Mouse (Mus musculus): Measurements from ENCODE around the gene Stard3.
"Not testable (repeated sequence)": the region's sequence is repeated elsewhere in the genome, so short reads cannot be mapped to it uniquely, and the experiment has no call there.

Stard3 gene

DNA sequence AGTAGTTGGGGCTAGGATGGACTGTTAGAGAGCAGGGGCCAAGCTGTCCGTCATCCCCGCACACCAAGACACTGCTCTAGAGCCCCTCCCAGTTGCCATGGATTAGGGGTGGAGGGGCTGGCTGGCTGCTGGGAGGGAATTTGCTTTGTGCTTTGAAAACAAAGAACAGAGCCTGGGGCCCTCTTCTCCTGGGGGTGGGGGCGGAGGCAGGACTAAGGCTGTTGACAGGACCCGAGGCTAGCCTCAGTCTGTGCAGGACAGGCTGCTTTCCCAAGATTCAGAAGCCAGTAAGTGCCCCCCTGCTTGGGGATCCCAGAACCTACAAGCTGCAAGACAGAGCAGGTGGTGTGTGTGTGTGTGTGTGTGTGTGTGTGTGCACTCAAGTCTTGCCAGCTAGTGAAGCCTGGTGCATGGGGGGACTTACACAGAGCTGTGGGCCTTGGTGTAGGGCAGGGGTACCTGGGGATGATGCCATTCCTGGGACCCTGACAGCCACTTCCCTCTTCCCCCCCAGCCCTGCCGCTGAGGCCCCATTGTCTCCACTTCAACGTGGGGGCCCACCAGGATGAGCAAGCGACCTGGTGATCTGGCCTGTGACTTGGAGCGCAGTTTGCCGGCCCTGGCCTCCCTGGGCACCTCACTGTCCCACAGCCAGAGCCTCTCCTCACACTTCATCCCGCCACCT, 13.5 kb downstream of the Stard3 start:
- DNase-seq (ENCODE audit: low read depth in 2 of 2, low spot score in 2 of 2) = no peak

DNA sequence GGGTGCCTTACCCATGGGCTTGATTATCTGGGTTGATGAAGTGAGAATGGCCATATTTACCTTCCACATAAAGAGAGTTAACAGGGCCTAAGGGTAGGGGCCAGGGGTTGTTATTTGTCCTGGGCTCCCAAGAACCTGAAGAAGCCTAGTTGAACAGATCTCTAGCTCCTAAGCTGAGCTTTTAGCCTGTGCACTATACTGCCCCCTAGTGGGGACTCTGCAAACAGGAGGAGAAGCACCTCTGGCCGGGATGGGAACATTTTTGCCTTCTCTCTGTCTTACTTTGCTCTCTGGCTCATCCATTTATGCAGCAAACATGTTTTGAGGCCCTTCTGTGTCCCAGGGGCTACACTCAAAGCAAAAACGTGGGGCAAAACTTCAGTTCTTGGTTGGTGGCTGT, 14.2 kb downstream of the Stard3 start:
- peak; percentile 54 to 65 for DNase-seq (ENCODE audit: low read depth in 2 of 2, low spot score in 2 of 2)

DNA sequence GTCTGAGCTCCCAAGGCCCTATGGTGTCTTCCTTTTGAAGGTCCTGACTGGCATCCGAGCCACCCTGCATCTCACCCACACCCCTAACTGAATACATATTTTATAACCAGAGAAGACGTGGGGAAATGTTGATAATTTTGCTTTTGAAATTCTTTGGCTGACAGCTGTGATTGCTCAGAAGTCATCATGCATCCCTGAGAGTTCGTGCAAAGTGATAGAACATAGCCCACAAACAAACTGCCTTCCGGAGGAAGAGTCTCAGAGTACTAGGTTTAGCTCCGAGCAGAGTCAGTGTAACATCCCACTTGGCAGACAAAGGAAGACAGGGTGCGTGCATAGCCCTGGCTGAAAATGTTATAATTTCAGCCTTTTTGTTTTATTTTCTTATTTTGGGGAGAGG, 15.1 kb downstream of the Stard3 start:
- no peak for DNase-seq (ENCODE audit: low read depth in 2 of 2, low spot score in 2 of 2)

DNA sequence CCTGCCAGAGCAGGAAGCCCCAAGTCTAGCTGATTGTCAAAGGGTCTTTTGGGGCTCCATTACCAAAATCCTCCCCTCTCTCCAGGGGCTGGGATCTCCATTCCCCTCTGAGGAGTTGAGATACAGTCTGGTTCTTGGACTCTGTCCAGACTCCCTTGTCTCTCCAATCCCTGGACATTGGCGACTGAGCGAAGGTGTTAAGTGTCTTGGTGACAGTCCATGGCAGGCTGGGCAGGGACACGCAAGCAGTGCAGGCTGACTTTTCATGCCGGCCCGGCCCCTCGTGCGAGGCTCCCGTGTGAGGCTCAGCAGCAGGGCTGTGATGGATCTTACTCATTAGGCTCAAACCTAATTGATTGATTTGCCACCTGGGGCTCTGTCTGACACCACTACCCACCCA, 16.1 kb downstream of the Stard3 start:
- no peak for DNase-seq (ENCODE audit: low read depth in 2 of 2, low spot score in 2 of 2)

DNA sequence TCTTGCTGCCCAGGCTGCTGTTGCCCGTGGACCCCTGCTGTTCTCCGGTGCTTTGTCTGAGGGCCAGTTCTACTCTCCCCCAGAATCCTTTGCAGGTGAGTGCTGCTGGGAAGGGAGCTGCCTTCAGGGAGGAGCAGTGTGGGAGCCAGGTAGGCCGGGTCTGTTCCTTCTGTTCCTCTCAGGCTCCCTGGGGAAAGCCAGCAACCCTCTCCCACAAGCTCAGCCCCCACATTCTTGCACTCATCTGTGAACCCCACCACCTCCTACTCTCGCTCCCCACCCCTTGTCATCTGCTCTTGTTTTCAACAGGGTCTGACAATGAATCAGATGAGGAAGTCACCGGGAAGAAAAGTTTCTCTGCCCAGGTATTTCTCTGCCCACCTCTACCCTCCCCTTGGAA, 18.6 kb downstream of the Stard3 start:
- no peak for DNase-seq (ENCODE audit: low read depth in 2 of 2, low spot score in 2 of 2)

DNA sequence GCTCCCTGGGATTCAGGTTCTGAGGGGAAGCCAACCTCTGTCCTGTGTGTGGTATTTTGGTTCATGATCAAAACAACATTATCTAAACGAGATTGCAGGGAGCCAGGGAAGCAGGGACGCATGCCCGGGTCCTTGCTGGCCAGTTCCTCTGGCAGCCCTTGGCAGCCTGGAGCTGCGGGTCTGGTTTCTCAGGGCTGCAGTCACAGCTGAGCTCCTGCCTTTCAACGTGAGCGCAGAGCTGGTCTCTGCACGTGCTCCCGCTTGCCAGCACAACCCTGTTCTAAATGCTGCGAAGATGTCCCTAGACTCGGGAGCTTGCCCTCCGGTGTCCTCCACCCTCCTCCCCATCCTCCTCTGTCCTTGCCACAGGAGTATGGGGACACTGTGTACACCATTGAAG, 19.6 kb downstream of the Stard3 start:
- DNase-seq (ENCODE audit: low read depth in 2 of 2, low spot score in 2 of 2) = no peak

DNA sequence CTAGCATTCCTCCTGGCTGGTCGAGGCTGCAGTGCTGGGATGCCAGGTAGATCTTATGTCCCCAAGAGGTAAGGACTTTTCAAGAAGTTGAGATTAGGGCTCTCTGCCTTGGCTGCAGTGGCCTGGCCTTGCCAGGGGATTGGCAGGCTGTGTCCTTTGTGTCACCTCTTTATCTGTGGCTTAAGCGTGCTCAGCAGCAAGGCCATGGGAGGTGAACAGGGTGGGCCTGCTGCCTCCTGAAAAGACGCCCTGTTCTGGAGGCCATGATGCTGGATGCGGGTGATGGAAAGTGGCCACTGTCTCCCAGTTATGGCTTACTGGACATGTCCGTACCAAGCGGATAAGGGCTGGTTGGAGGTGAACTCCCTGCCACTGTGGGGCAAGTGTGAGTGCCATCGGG, 21.2 kb downstream of the Stard3 start:
- DNase-seq (ENCODE audit: low read depth in 2 of 2, low spot score in 2 of 2) = no peak

DNA sequence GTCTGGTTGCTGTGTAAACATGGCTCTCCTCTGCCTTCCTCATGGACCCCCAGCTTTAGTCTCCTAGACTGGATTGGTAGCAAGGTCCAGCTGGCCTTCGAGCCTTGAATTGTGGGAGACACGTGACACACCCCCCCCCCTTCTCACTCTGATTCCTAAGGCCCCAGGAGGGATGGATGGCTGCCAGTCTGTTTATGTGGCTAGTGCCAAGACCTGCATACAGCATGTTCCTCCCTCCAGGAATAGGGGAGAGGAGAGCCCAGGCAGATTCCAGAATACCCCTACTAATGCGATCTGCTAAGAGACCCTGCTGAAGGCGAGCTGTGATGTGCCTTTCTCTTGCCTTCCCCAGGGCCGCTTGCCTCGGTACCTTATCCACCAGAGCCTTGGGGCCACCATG, 21.9 kb downstream of the Stard3 start:
- no peak for DNase-seq (ENCODE audit: low read depth in 2 of 2, low spot score in 2 of 2)

DNA sequence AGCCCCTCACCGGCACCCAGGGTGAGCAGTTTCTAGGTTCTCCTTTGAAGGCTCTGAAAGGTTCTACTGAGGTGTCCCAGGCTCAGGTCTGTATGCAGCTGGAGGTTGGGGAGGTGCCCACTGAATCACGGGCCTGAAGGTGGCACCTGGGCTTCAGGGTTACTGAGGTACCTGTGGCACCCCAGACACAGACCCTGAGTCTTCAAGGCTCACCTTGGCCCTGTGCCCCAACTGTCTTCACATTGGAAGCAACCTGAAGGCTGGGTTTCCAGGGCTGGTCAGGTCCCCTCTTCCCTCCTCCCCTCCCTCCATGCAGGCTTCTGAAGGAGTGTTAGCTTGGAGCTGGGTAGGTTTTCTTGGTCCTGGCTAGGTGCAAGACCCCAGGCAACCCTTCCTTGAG, 23.5 kb downstream of the Stard3 start:
- DNase-seq (ENCODE audit: low read depth in 2 of 2, low spot score in 2 of 2) = no peak

DNA sequence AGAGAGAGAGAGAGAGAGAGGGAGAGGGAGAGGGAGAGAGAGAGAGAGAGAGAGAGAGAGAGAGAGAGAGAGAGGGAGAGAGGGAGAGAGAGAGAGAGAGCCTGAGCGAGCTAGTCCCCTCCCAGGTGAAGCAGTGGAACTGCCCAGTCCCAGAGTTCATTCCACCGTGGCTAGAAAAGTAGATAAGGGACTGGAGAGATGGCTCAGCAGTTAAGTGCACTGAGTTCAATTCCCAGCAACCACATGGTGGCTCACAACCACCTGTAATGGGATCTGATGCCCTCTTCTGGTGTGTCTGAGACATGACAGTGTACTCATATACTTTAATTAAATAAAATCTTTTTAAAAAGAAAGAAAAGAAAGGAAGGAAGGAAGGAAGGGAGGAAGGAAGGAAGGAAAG, 24.2 kb downstream of the Stard3 start:
- not testable (repeated sequence) for DNase-seq (ENCODE audit: low read depth in 2 of 2, low spot score in 2 of 2)

DNA sequence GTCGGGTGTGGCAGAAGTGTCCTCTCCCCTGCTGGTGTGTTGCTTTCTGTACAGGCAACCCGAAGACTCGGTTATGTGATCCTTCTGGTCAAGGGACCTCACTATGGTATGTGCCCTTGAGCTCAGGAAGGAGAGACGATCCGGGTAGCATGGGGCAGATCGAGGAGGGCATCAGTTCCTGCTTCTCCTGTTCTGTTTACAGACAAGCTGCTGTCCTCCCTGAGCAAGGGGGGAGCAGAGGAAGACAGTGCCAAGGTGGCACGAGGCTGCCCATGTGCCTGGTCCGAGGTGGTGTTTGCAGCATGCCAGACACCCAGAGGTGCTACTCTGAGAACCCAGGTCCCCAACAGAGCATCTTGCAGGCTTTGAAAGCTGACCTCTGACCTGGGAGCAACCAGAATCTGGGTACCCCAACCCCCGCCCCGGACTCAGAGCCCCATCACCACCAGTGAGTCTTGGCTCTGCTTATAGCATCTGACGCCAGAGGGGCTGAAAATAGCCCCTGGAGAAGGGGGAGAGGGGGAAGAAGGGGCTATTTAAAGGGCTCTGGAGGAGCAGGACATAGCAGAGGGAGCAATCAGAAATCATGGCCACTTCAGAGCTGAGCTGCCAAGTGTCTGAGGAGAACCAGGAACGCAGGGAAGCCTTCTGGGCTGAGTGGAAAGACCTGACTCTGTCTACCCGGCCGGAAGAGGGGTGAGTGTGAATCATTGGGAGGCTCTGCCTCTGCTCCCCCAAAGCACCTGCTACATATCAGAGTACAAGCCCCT, 25.3 kb downstream of the Stard3 start, which contains the start of gene Tcap:
TSS of gene Tcap (plus strand) at position 551 of the 770 bp plus-strand sequence.
- no peak for DNase-seq (ENCODE audit: low read depth in 2 of 2, low spot score in 2 of 2)

DNA sequence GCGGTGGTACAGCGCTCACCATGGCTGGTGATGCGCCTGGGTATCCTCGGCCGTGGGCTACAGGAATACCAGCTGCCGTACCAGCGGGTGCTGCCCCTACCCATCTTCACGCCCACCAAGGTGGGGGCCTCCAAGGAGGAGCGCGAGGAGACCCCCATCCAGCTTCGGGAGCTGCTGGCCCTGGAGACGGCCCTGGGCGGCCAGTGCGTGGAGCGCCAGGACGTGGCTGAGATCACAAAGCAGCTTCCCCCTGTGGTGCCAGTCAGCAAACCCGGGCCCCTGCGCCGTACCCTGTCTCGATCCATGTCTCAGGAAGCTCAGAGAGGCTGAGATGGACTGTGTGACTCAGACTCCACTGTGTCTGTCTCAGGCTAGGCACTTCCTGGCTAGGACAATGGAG, 26.0 kb downstream of the Stard3 start:
- DNase-seq (ENCODE audit: low read depth in 2 of 2, low spot score in 2 of 2) = no peak

DNA sequence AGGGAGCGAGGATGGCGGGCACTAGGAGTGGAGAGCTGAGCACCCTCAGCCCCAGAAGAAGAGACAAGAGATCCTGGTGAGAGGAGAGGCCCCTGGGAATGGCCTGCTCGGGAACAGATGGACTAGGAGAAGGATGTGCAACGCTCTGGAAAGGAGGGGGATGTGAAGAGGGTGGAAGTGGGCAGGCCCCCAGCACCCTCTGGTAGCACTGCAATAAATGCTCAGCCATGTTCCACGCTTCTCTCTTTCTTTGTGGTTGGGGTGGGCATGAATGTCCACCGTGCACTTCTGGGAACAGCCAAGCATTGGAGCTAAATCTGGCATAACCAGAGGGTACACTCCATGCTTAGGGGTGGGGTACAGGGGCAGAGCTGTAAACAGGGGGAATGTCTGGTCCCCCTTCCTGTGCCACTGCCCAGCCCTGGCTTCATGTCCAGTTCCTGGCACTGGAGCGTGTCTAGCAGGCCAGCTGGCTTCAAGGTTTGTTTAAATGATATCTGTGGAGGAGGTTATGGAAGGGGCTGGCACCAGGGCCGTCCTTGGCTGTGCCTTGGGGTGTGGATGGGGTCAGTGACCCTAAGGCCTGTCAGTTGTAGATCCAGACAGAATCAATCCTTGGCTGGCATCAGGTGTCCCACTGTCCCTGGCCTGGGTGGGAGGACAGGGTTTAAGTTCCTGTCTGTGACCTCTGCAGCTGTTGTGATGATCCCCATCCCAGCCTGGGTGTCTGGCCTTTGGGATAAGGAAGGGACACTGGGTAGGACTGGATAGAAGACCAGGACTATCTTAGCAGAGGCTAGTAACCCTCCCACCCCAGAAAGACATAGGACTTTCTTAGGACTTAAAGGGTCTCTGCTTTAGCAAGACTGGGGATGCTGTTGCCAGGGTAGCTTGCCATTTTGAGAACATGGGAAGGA, 26.8 kb downstream of the Stard3 start:
- no peak for DNase-seq (ENCODE audit: low read depth in 2 of 2, low spot score in 2 of 2)

DNA sequence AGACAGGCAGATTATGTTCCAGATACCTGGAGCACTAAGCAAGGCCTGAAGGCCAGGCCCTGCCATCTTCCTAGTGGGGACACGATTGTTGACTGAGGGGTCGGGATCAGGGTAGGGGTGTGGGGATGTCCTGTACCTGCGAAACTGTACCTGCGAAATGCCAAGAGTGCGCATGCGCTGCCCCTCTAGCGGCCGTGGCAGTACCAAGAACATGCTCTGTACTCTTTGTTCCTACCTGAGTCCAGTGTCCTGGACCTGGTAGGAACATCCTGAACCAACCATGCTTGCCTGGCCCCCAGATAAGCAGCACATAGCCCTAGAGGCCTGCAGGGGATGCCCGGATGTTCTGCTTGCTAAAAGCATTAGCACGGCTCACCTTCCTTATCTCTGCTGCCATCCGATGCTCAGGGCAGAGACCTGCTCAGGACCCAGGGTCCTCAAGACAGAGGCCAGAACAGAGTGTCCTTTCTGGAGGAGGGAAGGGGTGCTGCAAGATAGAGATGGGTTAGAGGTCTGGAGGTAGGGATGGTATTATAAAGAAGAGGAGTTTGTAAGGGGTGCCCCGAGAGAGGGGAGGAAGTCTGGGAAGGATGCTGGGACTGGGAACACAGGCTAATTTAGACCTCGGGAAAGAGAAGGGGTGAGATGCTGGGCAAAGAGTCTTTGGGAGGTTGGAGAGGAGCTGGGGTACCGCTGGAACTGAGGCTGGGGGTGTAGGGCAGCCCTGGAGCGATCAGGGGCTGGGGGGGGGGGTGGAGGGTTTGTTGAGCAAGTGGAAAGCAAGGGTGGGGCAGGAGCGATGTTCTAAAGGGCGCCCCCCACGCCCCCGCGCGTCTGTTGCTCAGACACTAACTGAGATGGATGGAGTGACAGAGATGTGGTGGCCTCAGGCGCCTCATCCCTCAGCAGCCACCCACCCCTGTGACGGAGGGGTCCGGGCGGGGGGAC, 27.7 kb downstream of the Stard3 start, which contains the start of gene Pnmt:
TSS of gene Pnmt (plus strand) at position 813 of the 948 bp plus-strand sequence.
- DNase-seq (ENCODE audit: low read depth in 2 of 2, low spot score in 2 of 2) = no peak

DNA sequence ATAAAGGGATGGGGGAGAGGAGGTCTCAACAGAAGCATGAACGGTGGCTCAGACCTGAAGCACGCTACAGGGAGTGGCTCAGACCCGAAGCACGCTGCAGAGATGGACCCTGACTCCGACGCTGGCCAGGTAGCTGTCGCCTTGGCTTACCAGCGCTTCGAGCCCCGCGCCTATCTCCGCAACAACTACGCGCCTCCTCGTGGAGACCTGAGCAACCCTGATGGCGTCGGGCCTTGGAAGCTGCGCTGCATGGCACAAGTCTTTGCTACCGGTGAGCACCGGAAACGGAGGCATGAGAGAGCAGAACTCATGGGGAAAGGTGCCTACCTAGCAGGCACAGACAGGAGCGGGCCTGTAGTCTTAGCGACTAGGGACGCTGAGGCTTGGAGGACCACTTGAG, 28.4 kb downstream of the Stard3 start:
- no peak for DNase-seq (ENCODE audit: low read depth in 2 of 2, low spot score in 2 of 2)

DNA sequence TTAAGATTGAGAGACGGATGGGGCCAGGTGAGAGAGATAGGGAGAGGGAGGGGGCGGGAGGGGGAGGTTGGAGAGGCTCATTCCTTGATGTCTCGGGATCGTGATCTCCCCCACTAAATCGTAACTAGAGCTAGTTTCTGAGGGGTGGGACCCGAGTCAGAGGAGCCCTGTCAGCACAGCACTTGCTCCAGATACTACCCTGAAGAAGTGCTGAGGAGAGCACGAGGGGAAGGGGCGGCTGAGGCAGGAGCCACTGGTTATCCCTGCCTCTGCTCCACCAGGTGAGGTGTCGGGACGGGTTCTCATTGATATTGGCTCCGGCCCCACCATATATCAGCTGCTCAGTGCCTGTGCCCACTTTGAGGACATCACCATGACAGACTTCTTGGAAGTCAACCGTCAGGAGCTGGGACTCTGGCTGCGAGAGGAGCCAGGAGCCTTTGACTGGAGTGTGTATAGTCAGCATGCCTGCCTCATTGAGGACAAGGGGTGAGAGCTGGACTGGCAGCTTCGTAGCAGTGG, 28.9 kb downstream of the Stard3 start:
- no peak for DNase-seq (ENCODE audit: low read depth in 2 of 2, low spot score in 2 of 2)

DNA sequence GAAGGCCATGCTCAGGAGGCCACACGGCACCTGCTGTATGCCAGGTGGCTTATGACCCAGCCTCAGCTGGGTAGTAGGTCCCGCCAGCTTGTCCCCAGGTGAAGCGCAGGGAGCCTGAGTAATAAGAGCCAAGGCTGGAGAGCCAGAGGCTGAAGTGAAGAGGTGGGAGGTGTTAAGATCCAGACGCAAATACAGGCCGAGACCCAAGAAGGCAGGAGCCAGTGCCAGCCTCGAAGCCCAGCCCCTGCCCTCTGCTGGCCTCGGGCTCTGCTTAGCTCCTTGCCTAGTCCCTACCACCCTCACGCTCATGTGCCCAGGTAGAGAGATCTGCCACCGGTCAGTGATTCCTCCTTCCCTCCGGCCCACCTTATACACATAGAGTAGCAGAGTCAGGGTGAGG, 30.1 kb downstream of the Stard3 start:
- DNase-seq (ENCODE audit: low read depth in 2 of 2, low spot score in 2 of 2) = no peak

DNA sequence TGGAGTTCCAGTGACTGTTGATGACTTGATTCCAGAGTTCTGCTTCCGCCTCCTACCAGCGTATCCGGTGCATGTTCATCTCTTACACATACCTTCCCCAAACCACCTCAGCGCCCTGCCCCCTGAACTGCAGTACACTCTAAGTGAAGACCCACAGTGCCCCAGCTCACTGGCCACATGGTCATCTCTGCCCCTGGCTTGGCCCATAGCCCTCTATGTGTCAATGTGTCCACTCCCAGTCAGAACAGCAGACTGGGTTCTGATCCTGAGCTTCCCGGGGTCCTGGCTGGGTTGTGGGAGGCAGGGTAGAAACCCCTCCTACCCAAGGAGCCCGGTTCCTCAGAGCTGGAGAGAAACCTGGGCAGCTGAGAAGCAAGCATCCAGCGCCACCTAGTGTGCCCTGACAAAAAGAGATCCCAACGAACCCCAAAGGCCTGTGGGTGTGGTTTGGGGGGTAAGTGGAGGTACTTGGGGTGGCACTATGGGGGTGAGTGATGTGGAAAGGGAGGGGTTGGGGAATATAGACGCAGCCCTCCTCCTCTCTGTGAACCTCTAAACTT, 31.1 kb downstream of the Stard3 start:
- DNase-seq (ENCODE audit: low read depth in 2 of 2, low spot score in 2 of 2) = peak in 1 of 2 experiments; percentile 49

DNA sequence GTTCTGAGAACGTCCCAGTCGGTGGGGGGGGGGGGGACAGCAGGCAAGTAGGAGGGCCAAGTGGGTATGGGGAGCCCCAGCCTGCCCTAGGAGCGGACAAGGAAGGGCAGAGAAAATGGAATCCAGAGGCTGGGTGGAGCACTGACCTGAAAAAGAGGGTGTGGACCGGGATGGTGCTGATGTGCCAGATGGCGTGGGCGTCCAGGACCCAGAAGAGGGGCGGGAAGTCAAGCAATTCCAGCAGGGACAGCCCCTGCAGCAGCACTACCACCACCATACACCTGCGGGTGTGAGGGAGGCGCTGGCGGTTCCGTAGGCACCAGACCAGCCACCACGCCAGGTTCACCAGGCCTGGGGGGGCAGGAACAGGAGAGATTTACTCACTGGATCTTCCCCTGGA, 32.0 kb downstream of the Stard3 start:
- no peak for DNase-seq (ENCODE audit: low read depth in 2 of 2, low spot score in 2 of 2)

DNA sequence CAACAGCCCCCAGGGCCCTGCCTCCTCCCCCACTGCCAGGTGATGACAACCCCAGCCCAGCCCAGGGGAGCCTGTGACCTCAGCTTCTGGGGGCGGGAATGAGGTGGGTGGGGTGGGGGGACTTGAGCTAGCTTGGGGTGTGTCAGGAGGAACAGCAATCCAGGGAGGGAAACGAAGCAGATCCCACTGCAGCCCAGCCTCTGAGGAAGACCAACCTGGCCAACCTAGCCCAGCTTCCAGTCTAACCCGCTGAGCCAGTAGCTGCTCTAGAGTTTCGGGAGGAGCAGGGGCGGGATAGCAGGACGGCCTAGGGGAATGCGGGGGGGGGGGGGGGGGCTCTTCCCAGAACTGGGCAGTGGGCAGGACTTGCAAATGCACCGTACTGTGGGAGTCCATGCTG, 33.9 kb downstream of the Stard3 start:
- no peak for DNase-seq (ENCODE audit: low read depth in 2 of 2, low spot score in 2 of 2)

Data from CD8-positive naive resting alpha-beta T cell, adult 2 months (primary cell).